Mouse (Mus musculus): ENCODE data around the gene Gm20708.

- TF ChIP-seq ZC3H11A (IDR thresholded peaks at IDR 0.05; ENCODE audit: borderline replicate concordance, low read depth, low read length) (no peak), MAFK (IDR thresholded peaks at IDR 0.05; ENCODE audit: insufficient read depth, low read depth, low read length) (no peak), HCFC1 (IDR thresholded peaks at IDR 0.05; ENCODE audit: borderline replicate concordance, insufficient read depth, low read length) (no peak), CHD2 (IDR thresholded peaks at IDR 0.05; ENCODE audit: low read depth, low read length) (no peak)
These were observed 12.5 kb upstream of the Gm20708 start for GRCm38 (mm10) chr11:117796954-117797353.

Measured in ES-E14 (cell line).